Mouse (Mus musculus) testis, adult 2 months (tissue): ENCODE results near the gene Gemin2.

ENCODE experiments used
- CTCF ChIP-seq: fragments of 200-500 bp; IDR thresholded peaks from 2 replicates; pipeline ENCODE4 v1.5.1; 2012; ENCODE audit warnings: low read depth, mild to moderate bottlenecking, inconsistent platforms, low read length, moderate library complexity; ENCODE audit not compliant: control insufficient read depth, insufficient read depth, insufficient replicate concordance
- POLR2A ChIP-seq: fragments of 200-500 bp; IDR thresholded peaks from 2 replicates; pipeline ENCODE4 v1.6.1; 2012; ENCODE audit warnings: low read depth, mild to moderate bottlenecking, inconsistent platforms, low read length, moderate library complexity; ENCODE audit not compliant: control insufficient read depth

- no peak for TF ChIP-seq CTCF
- TF ChIP-seq POLR2A: no peak
These were observed 53.9 kb downstream of the Gemin2 start for GRCm38 (mm10) chr12:59067095-59067494.
